Mouse (Mus musculus) kidney, postnatal 10 days (tissue): ENCODE measurements at regions not wholly inside any gene's neighbourhood (a gene's known extent, or its start where the extent isn't known, plus 50 kb on each side); places are given as distances from the start of the nearest gene placed in this dataset.

Experiments
- DNase-seq: peaks from one replicate; pipeline ENCODE4 v3.0.0; 2021; ENCODE audit warnings: mixed read lengths

- peak; percentile 72 for DNase-seq
Observed at GRCm38 (mm10) chr19:21913005-21913670, 135.0 kb downstream of the Cemip2 start.

GRCm38 (mm10) chr19:21913748-21914611, 135.8 kb downstream of the Cemip2 start:
- no peak for DNase-seq

- DNase-seq = no peak
Observed at GRCm38 (mm10) chr19:21914658-21915057, 136.5 kb downstream of the Cemip2 start.

- no peak for DNase-seq
Observed at GRCm38 (mm10) chr19:21918113-21918512, 140.0 kb downstream of the Cemip2 start.

- no peak for DNase-seq
Observed at GRCm38 (mm10) chr19:21919074-21919473, 140.9 kb downstream of the Cemip2 start.

GRCm38 (mm10) chr19:21940114-21940513, 162.0 kb downstream of the Cemip2 start:
- DNase-seq = no peak

- DNase-seq = no peak
Observed at GRCm38 (mm10) chr19:21941720-21942119, 163.6 kb downstream of the Cemip2 start.

- DNase-seq = peak; percentile 12
Observed at GRCm38 (mm10) chr19:21942286-21942685, 164.1 kb downstream of the Cemip2 start.

- peak; percentile 63 for DNase-seq
Observed at GRCm38 (mm10) chr19:21943407-21943806, 165.3 kb downstream of the Cemip2 start.

- DNase-seq = no peak
Observed at GRCm38 (mm10) chr19:21946262-21946922, 168.2 kb downstream of the Cemip2 start.

- DNase-seq = no peak
Observed at GRCm38 (mm10) chr19:21948030-21948429, 169.9 kb downstream of the Cemip2 start.

- DNase-seq = no peak
Observed at GRCm38 (mm10) chr19:21962635-21963034, 176.2 kb upstream of the Trpm3 start.

- DNase-seq = no peak
Observed at GRCm38 (mm10) chr19:21989857-21990256, 149.0 kb upstream of the Trpm3 start.

GRCm38 (mm10) chr19:21990970-21991369, 147.9 kb upstream of the Trpm3 start:
- DNase-seq = peak; percentile 10

GRCm38 (mm10) chr19:21991413-21991812, 147.4 kb upstream of the Trpm3 start:
- DNase-seq = no peak

- DNase-seq = no peak
Observed at GRCm38 (mm10) chr19:21999621-22000020, 139.2 kb upstream of the Trpm3 start.

- DNase-seq = no peak
Observed at GRCm38 (mm10) chr19:22008053-22008935, 130.6 kb upstream of the Trpm3 start.

GRCm38 (mm10) chr19:22010239-22010638, 128.6 kb upstream of the Trpm3 start:
- no peak for DNase-seq

- no peak for DNase-seq
Observed at GRCm38 (mm10) chr19:22015854-22016610, 122.8 kb upstream of the Trpm3 start.

- no peak for DNase-seq
Observed at GRCm38 (mm10) chr19:22017425-22017824, 121.4 kb upstream of the Trpm3 start.

GRCm38 (mm10) chr19:22027577-22027976, 111.3 kb upstream of the Trpm3 start:
- DNase-seq = no peak

- DNase-seq = no peak
Observed at GRCm38 (mm10) chr19:22047657-22048056, 91.2 kb upstream of the Trpm3 start.
